13 mouse cellular contexts compared by ENCODE assay signal in genomic region chr10:84598172-84598571, GRCm38 (mm10). TPM values are rescaled to one million over a fixed set of nuclear protein-coding genes. Genes with fewer than 3 reads are reported as not detected.
DNase-seq lines count a peak whose midpoint lies in the region; ATAC-seq and TF ChIP-seq lines count a peak whose summit lies in the region.
"Had no signal": no experiment of that assay in that cellular context is flagged by ENCODE, and none has a peak within 500 bp of the region (broad histone marks: within the 10 kb centered on the region; RNA-seq: fewer than 3 reads in every experiment).

No protein-coding gene starts in this region.

- no peaks in the 10 kb centered on the region for H3K27me3 ChIP-seq in heart, embryonic 14.5 days (ENCODE audit: control insufficient read depth, insufficient read depth, low read length)
- H3K27me3 ChIP-seq in heart, embryonic 12.5 days (replicated peaks) = no peaks in the 10 kb centered on the region
- no peaks in the 10 kb centered on the region for H3K27me3 ChIP-seq in liver, adult 2 months (ENCODE audit: control insufficient read depth, insufficient read depth, low read length)
- H3K27me3 ChIP-seq: forebrain, embryonic 12.5 days; kidney, embryonic 15.5 days; limb, embryonic 12.5 days; neural tube, embryonic 13.5 days had no signal

- no peak for TF ChIP-seq POLR2A in liver, adult 2 months (IDR thresholded peaks at IDR 0.05; ENCODE audit: extremely low read depth, insufficient read depth, low read length)

- H3K27ac ChIP-seq in heart, embryonic 14.5 days (replicated peaks in 1 of 2; ENCODE audit: control insufficient read depth in 1 of 2, insufficient read depth in 1 of 2, low read depth in 2 of 2, low read length in 2 of 2) = peak overlapping the region; percentile 66 to 93
- no peak overlapping the region; the same call in 1 of the 2 replicates for H3K27ac ChIP-seq in heart, embryonic 12.5 days (ENCODE audit: poor library complexity, severe bottlenecking)
- 0 out of 2 replicates have a peak overlapping the region, but pooled peaks have one; percentile 39 for H3K27ac ChIP-seq in liver, adult 2 months (replicated peaks; ENCODE audit: insufficient read depth, low read depth, low read length)
- peak overlapping the region; percentile 17 for H3K27ac ChIP-seq in macrophage
- H3K27ac ChIP-seq: forebrain, embryonic 12.5 days; kidney, embryonic 15.5 days; limb, embryonic 12.5 days; neural tube, embryonic 13.5 days had no signal

- no peak for TF ChIP-seq CTCF in liver, adult 2 months (IDR thresholded peaks at IDR 0.05; ENCODE audit: low read depth, low read length)

- no peak overlapping the region for H3K4me2 ChIP-seq in heart, embryonic 14.5 days (ENCODE audit: low read length)
- no peak overlapping the region for H3K4me2 ChIP-seq in heart, embryonic 12.5 days
- H3K4me2 ChIP-seq: forebrain, embryonic 12.5 days; kidney, embryonic 15.5 days; limb, embryonic 12.5 days; neural tube, embryonic 13.5 days had no signal

- no peaks in the 10 kb centered on the region; the same call in 1 of the 2 replicates for H3K79me2 ChIP-seq in liver, adult 2 months (ENCODE audit: control insufficient read depth, insufficient read depth, low read length)
- no peaks in the 10 kb centered on the region for H3K79me2 ChIP-seq in macrophage (ENCODE audit: inconsistent target)

- H3K4me3 ChIP-seq in heart, embryonic 14.5 days (ENCODE audit: control insufficient read depth in 1 of 2, insufficient read depth in 1 of 2, low read depth in 1 of 2, low read length in 2 of 2) = no peak overlapping the region
- no peak overlapping the region for H3K4me3 ChIP-seq in heart, embryonic 12.5 days
- no peak overlapping the region for H3K4me3 ChIP-seq in liver, adult 2 months (ENCODE audit: insufficient read depth, low read depth, low read length)
- H3K4me3 ChIP-seq in macrophage (ENCODE audit: inconsistent target) = no peak overlapping the region
- H3K4me3 ChIP-seq: forebrain, embryonic 12.5 days; kidney, embryonic 15.5 days; limb, embryonic 12.5 days; neural tube, embryonic 13.5 days had no signal

- WGBS in heart, embryonic 14.5 days = 73% methylated on average over 1 of the region's 1 CpGs
- 68% methylated on average over 1 of the region's 1 CpGs for WGBS in heart, embryonic 12.5 days
- 6% methylated on average over 1 of the region's 1 CpGs for WGBS in liver, adult 2 months
- WGBS in macrophage (ENCODE audit: missing documents) = 86% methylated on average over 1 of the region's 1 CpGs

- H3K9me3 ChIP-seq in heart, embryonic 14.5 days (ENCODE audit: control insufficient read depth, low read length) = no peaks in the 10 kb centered on the region
- H3K9me3 ChIP-seq in heart, embryonic 12.5 days (replicated peaks) = no peaks in the 10 kb centered on the region
- H3K9me3 ChIP-seq: forebrain, embryonic 12.5 days; kidney, embryonic 15.5 days; limb, embryonic 12.5 days; neural tube, embryonic 13.5 days had no signal

- H3K36me3 ChIP-seq in heart, embryonic 14.5 days (ENCODE audit: control insufficient read depth, insufficient read depth, low read length) = peaks cover 20% of the 10 kb centered on the region
- H3K36me3 ChIP-seq in heart, embryonic 12.5 days = peaks cover 3% of the 10 kb centered on the region; the same call in 1 of the 2 replicates
- peaks cover 71% of the 10 kb centered on the region for H3K36me3 ChIP-seq in liver, adult 2 months (ENCODE audit: control insufficient read depth, insufficient read depth, low read length)
- peaks cover 5% of the 10 kb centered on the region; the same call in 1 of the 2 replicates for H3K36me3 ChIP-seq in macrophage (ENCODE audit: inconsistent target)
- H3K36me3 ChIP-seq: forebrain, embryonic 12.5 days; kidney, embryonic 15.5 days; limb, embryonic 12.5 days had no signal

- H3K9ac ChIP-seq in heart, embryonic 14.5 days (ENCODE audit: low read length) = no peak overlapping the region
- H3K9ac ChIP-seq in heart, embryonic 12.5 days = no peak overlapping the region
- H3K9ac ChIP-seq in liver, adult 2 months (ENCODE audit: low read depth, low read length) = no peak overlapping the region
- H3K9ac ChIP-seq: forebrain, embryonic 12.5 days; kidney, embryonic 15.5 days; limb, embryonic 12.5 days; neural tube, embryonic 13.5 days had no signal

- DNase-seq in liver, adult 2 months (ENCODE audit: extremely low read depth, low read depth, low spot score) = peak; percentile 55
- DNase-seq in liver = no peak
- peak; percentile 11 for DNase-seq in R1 (ENCODE audit: low read depth, low spot score)
- no peak for DNase-seq in cerebellum, adult 9-11 months
- DNase-seq: cerebellum, adult 18-20 months; thymus, adult 2 months had no signal

- no peak for ATAC-seq in heart, embryonic 14.5 days (ENCODE audit: insufficient number of reproducible peaks, insufficient read depth, low FRiP score, low read depth)
- no peak for ATAC-seq in heart, embryonic 12.5 days (ENCODE audit: insufficient number of reproducible peaks, low FRiP score)

- peaks cover 4 to 11% of the 10 kb centered on the region in 2 experiments; a peak in 3 of 4 replicates for H3K4me1 ChIP-seq in heart, embryonic 14.5 days (ENCODE audit: control insufficient read depth in 2 of 2, insufficient read depth in 2 of 2, low read length in 2 of 2)
- H3K4me1 ChIP-seq in heart, embryonic 12.5 days (replicated peaks) = peaks cover 7% of the 10 kb centered on the region; the same call in 1 of the 2 replicates
- H3K4me1 ChIP-seq in liver, adult 2 months (ENCODE audit: control insufficient read depth, insufficient read depth, low read length) = peaks cover 1% of the 10 kb centered on the region
- H3K4me1 ChIP-seq: forebrain, embryonic 12.5 days; limb, embryonic 12.5 days; neural tube, embryonic 13.5 days had no signal

RNA-seq across cellular contexts. Expression of gene Tcp11l2, which starts 21.7 kb away (rescaled TPM):
- 36.2 and 36.6 TPM in 2 replicates for polyA plus RNA-seq in heart, embryonic 14.5 days (2014; fragmentation: Nextera tagmentation; extraction: Ambion mirVana)
- polyA plus RNA-seq in heart, embryonic 12.5 days (2016; fragmentation: Nextera tagmentation; extraction: Ambion mirVana) = 29.1 and 32.2 TPM in 2 replicates
- 30.8 and 36.5 TPM in 2 replicates for total RNA-seq in liver, adult 2 months (2014; rRNA removed)
- polyA plus RNA-seq in liver, adult 2 months (2012; rRNA removed) = 20.6 and 21.6 TPM in 2 replicates
- 10 to 100 TPM in 6 of 26 experiments, 1 to 10 TPM in 14, under 1 TPM in 4, not detected in 2; 0.63 to 29.6 (median 3.1) TPM for total RNA-seq in macrophage (2018; cell fraction: chromatin; rRNA removed)
- total RNA-seq in macrophage (2018; cell fraction: cytosol; rRNA removed) = 10 to 100 TPM in 10 of 26 experiments, 1 to 10 TPM in 15, under 1 TPM in 1; 0.99 to 19.3 (median 4.9) TPM
- 10 to 100 TPM in 7 of 26 experiments, 1 to 10 TPM in 14, under 1 TPM in 5; 0.42 to 27.1 (median 2.6) TPM for total RNA-seq in macrophage (2018; cell fraction: nucleus; rRNA removed)
- 2.8 to 18.9 TPM (median 7.1 TPM) in 3 replicates for polyA plus RNA-seq in macrophage (2018)

RNA-seq across cellular contexts. Expression of gene Polr3b, which starts 23.9 kb away (rescaled TPM):
- polyA plus RNA-seq in heart, embryonic 14.5 days (2014; fragmentation: Nextera tagmentation; extraction: Ambion mirVana) = 12.4 and 12.9 TPM in 2 replicates
- polyA plus RNA-seq in heart, embryonic 12.5 days (2016; fragmentation: Nextera tagmentation; extraction: Ambion mirVana) = 13.3 and 13.4 TPM in 2 replicates
- 9.5 and 10.7 TPM in 2 replicates for total RNA-seq in liver, adult 2 months (2014; rRNA removed)
- 2.7 and 3.2 TPM in 2 replicates for polyA plus RNA-seq in liver, adult 2 months (2012; rRNA removed)
- total RNA-seq in macrophage (2018; cell fraction: chromatin; rRNA removed) = 10 to 100 TPM; 24.8 to 73.2 (median 47.0) TPM
- total RNA-seq in macrophage (2018; cell fraction: cytosol; rRNA removed) = 10 to 100 TPM in 20 of 26 experiments, 1 to 10 TPM in 6; 6.2 to 16.7 (median 11.8) TPM
- total RNA-seq in macrophage (2018; cell fraction: nucleus; rRNA removed) = 10 to 100 TPM; 12.2 to 42.3 (median 21.3) TPM
- 9.6 to 15.9 TPM (median 10.0 TPM) in 3 replicates for polyA plus RNA-seq in macrophage (2018)

Comparison
In these comparisons a context has a peak if more than half of its experiments do, and no peak if none do; other contexts are left out.
1. DNase-seq: peak in liver, adult 2 months (single experiment) and R1 (single experiment); none in liver (single experiment) and cerebellum, adult 9-11 months (single experiment).